Mouse (Mus musculus) kidney, postnatal 0 days (tissue): ENCODE measurements around the gene Tmem262. TPM values are rescaled to one million over a fixed set of nuclear protein-coding genes. Genes with fewer than 3 reads are reported as not detected.

Experiments
- ATAC-seq: fragments of 200-750 bp; cut with Nextera tagmentation; replicated peaks from 2 replicates; pipeline ENCODE4 v1.8.0; 2017; ENCODE audit warnings: low read depth, moderate number of reproducible peaks, moderate TSS enrichment, moderate library complexity; ENCODE audit not compliant: low FRiP score
- DNase-seq: peaks from one replicate; pipeline ENCODE4 v3.0.0-alpha.2; 2016; ENCODE audit warnings: low spot score
- H3K27ac ChIP-seq: fragments of 300-500 bp; sonication (generic); 2 replicates; pipeline ENCODE4 v1.5.1; 2014; ENCODE audit warnings: mild to moderate bottlenecking
- H3K27me3 ChIP-seq: fragments of 300-500 bp; sonication (generic); 2 replicates; pipeline ENCODE4 v1.6.1; 2014; ENCODE audit warnings: low read length, mixed read lengths; ENCODE audit not compliant: insufficient read depth
- H3K36me3 ChIP-seq: fragments of 300-500 bp; sonication (generic); 2 replicates; pipeline ENCODE4 v1.6.1; 2014; ENCODE audit warnings: low read length, mixed read lengths; ENCODE audit not compliant: insufficient read depth
- H3K4me1 ChIP-seq: fragments of 300-500 bp; sonication (generic); replicated peaks from 2 replicates; pipeline ENCODE4 v1.6.1; 2014; ENCODE audit warnings: antibody characterized with exemption, low read length, mixed read lengths; ENCODE audit not compliant: insufficient read depth
- H3K4me2 ChIP-seq: fragments of 300-500 bp; sonication (generic); 2 replicates; pipeline ENCODE4 v1.6.1; 2014; ENCODE audit warnings: mild to moderate bottlenecking, low read length, moderate library complexity, mixed read lengths
- H3K4me3 ChIP-seq: fragments of 300-500 bp; sonication (generic); replicated peaks from 2 replicates; pipeline ENCODE4 v1.5.1; 2014; ENCODE audit warnings: low read depth, low read length
- H3K9ac ChIP-seq: fragments of 300-500 bp; sonication (generic); 2 replicates; pipeline ENCODE4 v1.6.1; 2014; ENCODE audit warnings: low read depth, low read length
- H3K9me3 ChIP-seq: fragments of 300-500 bp; sonication (generic); replicated peaks from 2 replicates; pipeline ENCODE4 v1.6.1; 2016; ENCODE audit warnings: low read length, inconsistent platforms, mixed read lengths
- CTCF ChIP-seq: IDR thresholded peaks from 2 replicates; pipeline ENCODE4 v1.5.1; 2016; ENCODE audit warnings: antibody characterized with exemption, low read depth, mild to moderate bottlenecking, moderate library complexity
- WGBS: fragments of 180-500 bp; shearing (Covaris S2); extraction: QIAGEN DNeasy Blood & Tissue Kit; methylation state at CpG from one replicate; pipeline ENCODE4 v1.1.7; 2014; 5-methylcytosine and 5-hydroxymethylcytosine counted together
- polyA plus RNA-seq: library from polyadenylated mRNA; unstranded; fragments of >200 nt; fragmentation: Nextera tagmentation; extraction: Ambion mirVana; gene quantifications from 2 replicates; pipeline ENCODE4 v1.2.1, GENCODE M21; 2015

Tmem262 gene
- polyA plus RNA-seq, 1 experiment from 2014 or later, result not detected

GRCm38 (mm10) chr19:6071261-6071660 lies 8.6 kb upstream of the Tmem262 start:
- ATAC-seq (no peak), DNase-seq (no peak)
- peaks cover 28% of the 10 kb centered on the region for H3K36me3 ChIP-seq
- H3K27me3 ChIP-seq, result no peaks in the 10 kb centered on the region
- H3K9ac ChIP-seq, result no peak overlapping the region
- no peak overlapping the region for H3K4me3 ChIP-seq
- no peak for TF ChIP-seq CTCF
- no peaks in the 10 kb centered on the region for H3K9me3 ChIP-seq
- H3K4me1 ChIP-seq, result peaks cover 16% of the 10 kb centered on the region
- H3K4me2 ChIP-seq, result no peak overlapping the region
- whole genome bisulfite sequencing, result 97% methylated on average over 19 of the region's 19 CpGs
- no peak overlapping the region for H3K27ac ChIP-seq

- DNase-seq (no peak), ATAC-seq (no peak)
- H3K4me1 ChIP-seq, result peaks cover 9% of the 10 kb centered on the region
- TF ChIP-seq CTCF, result no peak
- no peaks in the 10 kb centered on the region for H3K27me3 ChIP-seq
- H3K9ac ChIP-seq, result no peak overlapping the region
- no peak overlapping the region for H3K4me2 ChIP-seq
- WGBS, result 86% methylated on average over 5 of the region's 5 CpGs
- peaks cover 28% of the 10 kb centered on the region for H3K36me3 ChIP-seq
- no peaks in the 10 kb centered on the region for H3K9me3 ChIP-seq
- H3K27ac ChIP-seq, result no peak overlapping the region
- no peak overlapping the region for H3K4me3 ChIP-seq
Observed at GRCm38 (mm10) chr19:6073889-6074288, 5.9 kb upstream of the Tmem262 start.

GRCm38 (mm10) chr19:6076564-6077393 lies 3.1 kb upstream of the Tmem262 start, which contains the start of gene Vps51:
Gene Vps51 (minus strand): TSS chr19:6077231.
- Histone ChIP-seq H3K27me3 (no peaks in the 10 kb centered on the region), H3K4me2 (peak within 1 kb of the TSS; percentile 91), H3K9ac (peak within 1 kb of the TSS; percentile 83), H3K27ac (peak within 1 kb of the TSS; percentile 85), H3K36me3 (peaks cover 28% of the 10 kb centered on the region), H3K4me3 (peak within 1 kb of the TSS; percentile 89), H3K4me1 (peaks cover 9% of the 10 kb centered on the region), H3K9me3 (no peaks in the 10 kb centered on the region)
- WGBS, result under 1% methylated on average over 33 of the region's 33 CpGs
- DNase-seq (peak; percentile 97), ATAC-seq (peak; percentile 83)
- no peak for TF ChIP-seq CTCF

- ATAC-seq (no peak), DNase-seq (no peak)
- H3K4me2 ChIP-seq, result no peak within 1 kb of the TSS
- H3K9me3 ChIP-seq, result no peaks in the 10 kb centered on the region
- H3K27me3 ChIP-seq, result no peaks in the 10 kb centered on the region
- H3K9ac ChIP-seq, result no peak within 1 kb of the TSS
- no peak within 1 kb of the TSS for H3K4me3 ChIP-seq
- WGBS, result 91% methylated on average over 9 of the region's 9 CpGs
- peaks cover 28% of the 10 kb centered on the region for H3K36me3 ChIP-seq
- 0 out of 2 replicates have a peak, but pooled peaks cover 8% of the 10 kb centered on the region for H3K4me1 ChIP-seq
- H3K27ac ChIP-seq, result no peak within 1 kb of the TSS
- TF ChIP-seq CTCF, result no peak
Observed at GRCm38 (mm10) chr19:6082156-6082555, 2.3 kb downstream of the Tmem262 start, which contains the start of gene Gm28374. Gene Gm28374 (minus strand): TSS chr19:6082256.

- peak within 1 kb of the TSS; percentile 70 for H3K27ac ChIP-seq
- H3K4me2 ChIP-seq, result peak within 1 kb of the TSS; percentile 92
- 0 out of 2 replicates have a peak, but pooled peaks cover 6% of the 10 kb centered on the region for H3K4me1 ChIP-seq
- no peaks in the 10 kb centered on the region for H3K9me3 ChIP-seq
- H3K27me3 ChIP-seq, result no peaks in the 10 kb centered on the region
- no peak for TF ChIP-seq CTCF
- WGBS, result under 1% methylated on average over 58 of the region's 58 CpGs
- peak within 1 kb of the TSS; percentile 70 for H3K4me3 ChIP-seq
- H3K36me3 ChIP-seq, result peaks cover 28% of the 10 kb centered on the region
- H3K9ac ChIP-seq, result peak within 1 kb of the TSS; percentile 75
- peak; percentile 88 for ATAC-seq
- peak; percentile 98 for DNase-seq
Observed at GRCm38 (mm10) chr19:6084478-6085248, 4.8 kb downstream of the Tmem262 start, which contains the start of the genes Zfpl1 and Cdca5. Gene Zfpl1 (minus strand): TSS chr19:6084956. Gene Cdca5 (plus strand): TSS chr19:6084983.

GRCm38 (mm10) chr19:6085417-6085879 lies 5.6 kb downstream of the Tmem262 start:
- Histone ChIP-seq H3K4me1 (0 out of 2 replicates have a peak, but pooled peaks cover 6% of the 10 kb centered on the region), H3K36me3 (peaks cover 26% of the 10 kb centered on the region), H3K27ac (peak overlapping the region; percentile 70), H3K9ac (peak overlapping the region; percentile 48), H3K27me3 (no peaks in the 10 kb centered on the region), H3K9me3 (no peaks in the 10 kb centered on the region), H3K4me2 (peak overlapping the region; percentile 85), H3K4me3 (peak overlapping the region; percentile 70)
- under 1% methylated on average over 17 of the region's 17 CpGs for WGBS
- peak; percentile 78 for ATAC-seq
- DNase-seq, result peak; percentile 92
- no peak for TF ChIP-seq CTCF
